Mouse (Mus musculus) stomach, embryonic 16.5 days (tissue): ENCODE measurements around the gene Vmo1. TPM values are rescaled to one million over a fixed set of nuclear protein-coding genes. Genes with fewer than 3 reads are reported as not detected.

Experiments
- ATAC-seq: fragments of 200-750 bp; cut with Nextera tagmentation; 2 replicates; pipeline ENCODE4 v1.8.0; 2017; ENCODE audit warnings: moderate number of reproducible peaks, moderate TSS enrichment; ENCODE audit not compliant: insufficient read depth, low FRiP score
- H3K27ac ChIP-seq: fragments of 300-500 bp; sonication (generic); 2 replicates; pipeline ENCODE4 v1.5.1; 2014; ENCODE audit warnings: low read length
- H3K27me3 ChIP-seq: fragments of 300-500 bp; sonication (generic); 2 replicates; pipeline ENCODE4 v1.6.1; 2014; ENCODE audit warnings: low read length, control low read depth, mixed read lengths; ENCODE audit not compliant: control insufficient read depth, insufficient read depth
- H3K36me3 ChIP-seq: fragments of 300-500 bp; sonication (generic); 2 replicates; pipeline ENCODE4 v1.6.1; 2014; ENCODE audit warnings: low read length; ENCODE audit not compliant: control insufficient read depth, insufficient read depth
- H3K4me1 ChIP-seq: fragments of 300-500 bp; sonication (generic); 2 replicates; pipeline ENCODE4 v1.6.1; 2014; ENCODE audit warnings: low read length, control low read depth, mixed read lengths; ENCODE audit not compliant: control insufficient read depth, insufficient read depth
- H3K4me2 ChIP-seq: fragments of 300-500 bp; sonication (generic); 2 replicates; pipeline ENCODE4 v1.6.1; 2014; ENCODE audit warnings: low read depth, low read length, mixed read lengths
- H3K4me3 ChIP-seq: fragments of 300-500 bp; sonication (generic); replicated peaks from 2 replicates; pipeline ENCODE4 v1.5.1; 2014; ENCODE audit warnings: mild to moderate bottlenecking, low read length
- H3K9ac ChIP-seq: fragments of 300-500 bp; sonication (generic); 2 replicates; pipeline ENCODE4 v1.6.1; 2014; ENCODE audit warnings: low read length
- H3K9me3 ChIP-seq: fragments of 300-500 bp; sonication (generic); replicated peaks from 2 replicates; pipeline ENCODE4 v1.6.1; 2016; ENCODE audit warnings: low read length, control low read depth; ENCODE audit not compliant: control insufficient read depth
- WGBS: fragments of 180-500 bp; shearing (Covaris S2); extraction: QIAGEN DNeasy Blood & Tissue Kit; methylation state at CpG from one replicate; pipeline ENCODE4 v1.1.7; 2014; 5-methylcytosine and 5-hydroxymethylcytosine counted together
- polyA plus RNA-seq: library from polyadenylated mRNA; unstranded; fragments of >200 nt; fragmentation: Nextera tagmentation; extraction: Ambion mirVana; gene quantifications from 2 replicates; pipeline ENCODE4 v1.2.1, GENCODE M21; 2015

The Vmo1 gene
- 0.36 and 0.92 TPM in 2 replicates for polyA plus RNA-seq

GRCm38 (mm10) chr11:70514288-70514687, at the start of gene Vmo1:
Gene Vmo1, minus strand, starts transcription at chr11:70514616.
- H3K4me3 ChIP-seq = no peak within 1 kb of the TSS
- no peak for ATAC-seq
- no peaks in the 10 kb centered on the region for H3K36me3 ChIP-seq
- no peak within 1 kb of the TSS for H3K9ac ChIP-seq
- H3K4me1 ChIP-seq = peaks cover 4% of the 10 kb centered on the region; the same call in 1 of the 2 replicates
- no peak within 1 kb of the TSS for H3K4me2 ChIP-seq
- H3K27me3 ChIP-seq = no peaks in the 10 kb centered on the region
- WGBS = 84% methylated on average over 7 of the region's 7 CpGs
- no peak within 1 kb of the TSS for H3K27ac ChIP-seq
- no peaks in the 10 kb centered on the region for H3K9me3 ChIP-seq

GRCm38 (mm10) chr11:70563470-70564275, 49.3 kb upstream of the Vmo1 start:
- peak overlapping the region; percentile 91 for H3K4me2 ChIP-seq
- peak overlapping the region; percentile 84 for H3K9ac ChIP-seq
- peak; percentile 5; the same call in 1 of the 2 replicates for ATAC-seq
- WGBS = 2% methylated on average over 25 of the region's 25 CpGs
- peaks cover 22% of the 10 kb centered on the region for H3K4me1 ChIP-seq
- H3K36me3 ChIP-seq = no peaks in the 10 kb centered on the region; the same call in 1 of the 2 replicates
- H3K4me3 ChIP-seq = peak overlapping the region; percentile 89
- no peaks in the 10 kb centered on the region for H3K9me3 ChIP-seq
- H3K27ac ChIP-seq = peak overlapping the region; percentile 90
- H3K27me3 ChIP-seq = no peaks in the 10 kb centered on the region

- H3K4me3 ChIP-seq = peak overlapping the region; percentile 89
- no peak; the same call in 1 of the 2 replicates for ATAC-seq
- no peaks in the 10 kb centered on the region for H3K9me3 ChIP-seq
- H3K27me3 ChIP-seq = no peaks in the 10 kb centered on the region
- no peaks in the 10 kb centered on the region for H3K36me3 ChIP-seq
- peak overlapping the region; percentile 84 for H3K9ac ChIP-seq
- H3K27ac ChIP-seq = peak overlapping the region; percentile 90
- peak overlapping the region; percentile 91 for H3K4me2 ChIP-seq
- WGBS = under 1% methylated on average over 29 of the region's 31 CpGs
- H3K4me1 ChIP-seq = peaks cover 22% of the 10 kb centered on the region
Measured at GRCm38 (mm10) chr11:70562995-70563469, 48.6 kb upstream of the Vmo1 start.

GRCm38 (mm10) chr11:70562287-70562994, 48.0 kb upstream of the Vmo1 start, which contains the start of gene Mink1:
Gene Mink1, plus strand, starts transcription at chr11:70562881.
- Histone ChIP-seq H3K27me3 (no peaks in the 10 kb centered on the region), H3K27ac (peak within 1 kb of the TSS; percentile 90), H3K4me1 (peaks cover 22% of the 10 kb centered on the region), H3K36me3 (no peaks in the 10 kb centered on the region), H3K9me3 (no peaks in the 10 kb centered on the region), H3K4me2 (peak within 1 kb of the TSS; percentile 91), H3K4me3 (peak within 1 kb of the TSS; percentile 89), H3K9ac (peak within 1 kb of the TSS; percentile 84)
- under 1% methylated on average over 46 of the region's 57 CpGs for WGBS
- ATAC-seq = peak; percentile 91

GRCm38 (mm10) chr11:70561937-70562286, 47.5 kb upstream of the Vmo1 start:
- Histone ChIP-seq H3K9ac (peak overlapping the region; percentile 84), H3K4me3 (peak overlapping the region; percentile 89), H3K9me3 (no peaks in the 10 kb centered on the region), H3K4me1 (peaks cover 22% of the 10 kb centered on the region), H3K4me2 (peak overlapping the region; percentile 91), H3K27me3 (no peaks in the 10 kb centered on the region), H3K36me3 (no peaks in the 10 kb centered on the region), H3K27ac (peak overlapping the region; percentile 90)
- ATAC-seq = no peak
- 2% methylated on average over 2 of the region's 2 CpGs for WGBS

GRCm38 (mm10) chr11:70557545-70557944, 43.1 kb upstream of the Vmo1 start:
- Histone ChIP-seq H3K27me3 (no peaks in the 10 kb centered on the region), H3K4me3 (no peak overlapping the region), H3K4me2 (no peak overlapping the region), H3K9me3 (no peaks in the 10 kb centered on the region), H3K4me1 (peaks cover 7% of the 10 kb centered on the region), H3K9ac (no peak overlapping the region), H3K36me3 (no peaks in the 10 kb centered on the region), H3K27ac (no peak overlapping the region)
- 87% methylated on average over 9 of the region's 9 CpGs for WGBS
- no peak for ATAC-seq

- no peaks in the 10 kb centered on the region for H3K9me3 ChIP-seq
- H3K4me1 ChIP-seq = no peaks in the 10 kb centered on the region
- H3K4me3 ChIP-seq = no peak overlapping the region
- 18% methylated on average over 7 of the region's 7 CpGs for WGBS
- no peak overlapping the region for H3K27ac ChIP-seq
- ATAC-seq = no peak
- no peak overlapping the region for H3K4me2 ChIP-seq
- H3K9ac ChIP-seq = no peak overlapping the region
- no peaks in the 10 kb centered on the region for H3K27me3 ChIP-seq
- H3K36me3 ChIP-seq = no peaks in the 10 kb centered on the region
Measured at GRCm38 (mm10) chr11:70553940-70554339, 39.5 kb upstream of the Vmo1 start.

GRCm38 (mm10) chr11:70551526-70551925, 37.1 kb upstream of the Vmo1 start:
- H3K4me3 ChIP-seq = no peak overlapping the region
- H3K36me3 ChIP-seq = no peaks in the 10 kb centered on the region
- H3K4me1 ChIP-seq = no peaks in the 10 kb centered on the region
- no peaks in the 10 kb centered on the region for H3K27me3 ChIP-seq
- WGBS = 89% methylated on average over 8 of the region's 8 CpGs
- no peak overlapping the region for H3K4me2 ChIP-seq
- H3K9ac ChIP-seq = no peak overlapping the region
- H3K9me3 ChIP-seq = no peaks in the 10 kb centered on the region
- H3K27ac ChIP-seq = no peak overlapping the region
- ATAC-seq = no peak

- no peak for ATAC-seq
- Histone ChIP-seq H3K4me1 (peaks cover 7% of the 10 kb centered on the region), H3K4me2 (no peak overlapping the region), H3K27ac (no peak overlapping the region), H3K9me3 (no peaks in the 10 kb centered on the region), H3K27me3 (no peaks in the 10 kb centered on the region), H3K4me3 (no peak overlapping the region), H3K36me3 (no peaks in the 10 kb centered on the region), H3K9ac (no peak overlapping the region)
- WGBS = 60% methylated on average over 7 of the region's 7 CpGs
Measured at GRCm38 (mm10) chr11:70544496-70544895, 30.1 kb upstream of the Vmo1 start.
